Mouse (Mus musculus) erythroblast, embryonic 14.5 days (primary cell): ENCODE results near the gene Astn2. TPM values are rescaled to one million over a fixed set of nuclear protein-coding genes. Genes with fewer than 3 reads are reported as not detected.

ENCODE experiments used
- H3K27me3 ChIP-seq: 2 replicates; pipeline ENCODE4 v1.6.1; 2012; ENCODE audit warnings: inconsistent platforms; ENCODE audit not compliant: control insufficient read depth
- H3K36me3 ChIP-seq: 2 replicates; pipeline ENCODE4 v1.6.1; 2012; ENCODE audit warnings: mild to moderate bottlenecking, inconsistent platforms; ENCODE audit not compliant: control insufficient read depth
- H3K4me1 ChIP-seq: 2 replicates; pipeline ENCODE4 v1.6.1; 2012; ENCODE audit warnings: inconsistent platforms; ENCODE audit not compliant: control insufficient read depth
- H3K4me3 ChIP-seq: replicated peaks from 2 replicates; pipeline ENCODE3; 2012; ENCODE audit warnings: moderate library complexity, mild to moderate bottlenecking, inconsistent platforms
- H3K9me3 ChIP-seq: 2 replicates; pipeline ENCODE4 v1.6.1; 2012; ENCODE audit warnings: low read length, inconsistent platforms, mixed read lengths; ENCODE audit not compliant: control insufficient read depth
- GATA1 ChIP-seq: IDR thresholded peaks from 2 replicates; pipeline ENCODE4 v1.6.1; 2012; ENCODE audit warnings: low read length, inconsistent platforms, mixed read lengths
- TAL1 ChIP-seq: IDR thresholded peaks from 3 replicates; pipeline ENCODE4 v1.6.1; 2012; ENCODE audit warnings: low read length, inconsistent platforms, mixed read lengths
- polyA plus RNA-seq: library from polyadenylated mRNA; stranded (reverse); fragments of >175 nt; gene quantifications from 2 replicates; pipeline ENCODE4 v1.2.3, GENCODE M21; 2012

Gene Astn2
- polyA plus RNA-seq, 1 experiment: not detected

DNA sequence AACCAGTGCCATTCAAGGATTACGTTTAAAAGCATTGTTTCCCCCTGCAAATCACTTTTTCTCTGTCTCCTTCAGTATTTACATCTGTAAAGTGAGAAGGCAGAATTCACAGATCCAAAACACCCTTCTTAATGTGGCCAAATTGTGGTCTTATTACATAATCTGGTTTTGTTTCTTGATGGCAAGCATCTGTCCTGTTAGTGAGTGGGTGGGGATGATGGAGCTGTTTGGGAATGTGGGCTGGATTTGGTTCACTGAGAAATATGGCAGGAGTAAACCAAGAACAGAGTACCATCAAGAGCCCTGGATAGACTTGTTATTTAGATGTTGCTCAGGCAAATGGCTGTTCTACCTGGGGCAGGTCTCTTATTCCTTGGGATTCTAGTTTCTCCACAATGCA is 484.1 kb downstream of the Astn2 start:
- no peaks in the 10 kb centered on the region for H3K4me1 ChIP-seq
- no peaks in the 10 kb centered on the region for H3K27me3 ChIP-seq
- TF ChIP-seq GATA1: no peak
- no peak overlapping the region for H3K4me3 ChIP-seq
- H3K9me3 ChIP-seq: no peaks in the 10 kb centered on the region
- H3K36me3 ChIP-seq: no peaks in the 10 kb centered on the region

GRCm38 (mm10) chr4:65916027-65917008 is 488.1 kb downstream of the Astn2 start:
- H3K4me3 ChIP-seq: no peak overlapping the region
- H3K4me1 ChIP-seq: no peaks in the 10 kb centered on the region
- H3K9me3 ChIP-seq: peaks cover 4% of the 10 kb centered on the region; the same call in 1 of the 2 replicates
- no peaks in the 10 kb centered on the region for H3K36me3 ChIP-seq
- TF ChIP-seq TAL1: no peak
- TF ChIP-seq GATA1: no peak
- no peaks in the 10 kb centered on the region for H3K27me3 ChIP-seq

GRCm38 (mm10) chr4:65912247-65912942 is 492.0 kb downstream of the Astn2 start:
- Histone ChIP-seq H3K36me3 (no peaks in the 10 kb centered on the region), H3K27me3 (no peaks in the 10 kb centered on the region), H3K4me3 (no peak overlapping the region), H3K4me1 (no peaks in the 10 kb centered on the region), H3K9me3 (peaks cover 4% of the 10 kb centered on the region; the same call in 1 of the 2 replicates)
- TF ChIP-seq TAL1 (no peak), GATA1 (no peak)

DNA sequence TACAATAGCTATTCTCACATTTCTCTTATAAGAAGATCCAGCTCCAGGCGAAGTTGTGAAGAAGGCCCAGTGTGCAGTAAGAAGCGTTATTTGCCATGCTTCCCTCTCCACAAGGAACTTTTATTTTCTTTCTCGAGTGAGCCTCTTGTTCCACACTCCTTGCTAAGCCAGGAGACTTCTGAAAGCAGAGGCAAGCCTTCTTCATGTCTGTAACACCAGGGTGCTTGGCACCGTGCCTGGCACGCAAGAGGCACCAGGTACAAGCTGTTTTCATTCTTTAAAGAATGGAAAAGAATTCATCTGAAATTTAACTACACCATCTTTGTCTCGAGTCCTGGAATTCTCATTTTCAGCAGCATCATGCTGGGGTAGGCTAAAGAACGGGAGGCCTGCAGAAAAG is 496.8 kb downstream of the Astn2 start:
- Histone ChIP-seq H3K4me1 (no peaks in the 10 kb centered on the region), H3K36me3 (no peaks in the 10 kb centered on the region), H3K27me3 (no peaks in the 10 kb centered on the region), H3K4me3 (no peak overlapping the region), H3K9me3 (peaks cover 4% of the 10 kb centered on the region; the same call in 1 of the 2 replicates)
- no peak for TF ChIP-seq TAL1
- no peak for TF ChIP-seq GATA1

- Histone ChIP-seq H3K27me3 (no peaks in the 10 kb centered on the region), H3K4me1 (no peaks in the 10 kb centered on the region), H3K9me3 (no peaks in the 10 kb centered on the region), H3K4me3 (no peak overlapping the region), H3K36me3 (no peaks in the 10 kb centered on the region)
- TF ChIP-seq TAL1: no peak
- TF ChIP-seq GATA1: no peak
Measured at GRCm38 (mm10) chr4:65904963-65905362, 499.4 kb downstream of the Astn2 start.

DNA sequence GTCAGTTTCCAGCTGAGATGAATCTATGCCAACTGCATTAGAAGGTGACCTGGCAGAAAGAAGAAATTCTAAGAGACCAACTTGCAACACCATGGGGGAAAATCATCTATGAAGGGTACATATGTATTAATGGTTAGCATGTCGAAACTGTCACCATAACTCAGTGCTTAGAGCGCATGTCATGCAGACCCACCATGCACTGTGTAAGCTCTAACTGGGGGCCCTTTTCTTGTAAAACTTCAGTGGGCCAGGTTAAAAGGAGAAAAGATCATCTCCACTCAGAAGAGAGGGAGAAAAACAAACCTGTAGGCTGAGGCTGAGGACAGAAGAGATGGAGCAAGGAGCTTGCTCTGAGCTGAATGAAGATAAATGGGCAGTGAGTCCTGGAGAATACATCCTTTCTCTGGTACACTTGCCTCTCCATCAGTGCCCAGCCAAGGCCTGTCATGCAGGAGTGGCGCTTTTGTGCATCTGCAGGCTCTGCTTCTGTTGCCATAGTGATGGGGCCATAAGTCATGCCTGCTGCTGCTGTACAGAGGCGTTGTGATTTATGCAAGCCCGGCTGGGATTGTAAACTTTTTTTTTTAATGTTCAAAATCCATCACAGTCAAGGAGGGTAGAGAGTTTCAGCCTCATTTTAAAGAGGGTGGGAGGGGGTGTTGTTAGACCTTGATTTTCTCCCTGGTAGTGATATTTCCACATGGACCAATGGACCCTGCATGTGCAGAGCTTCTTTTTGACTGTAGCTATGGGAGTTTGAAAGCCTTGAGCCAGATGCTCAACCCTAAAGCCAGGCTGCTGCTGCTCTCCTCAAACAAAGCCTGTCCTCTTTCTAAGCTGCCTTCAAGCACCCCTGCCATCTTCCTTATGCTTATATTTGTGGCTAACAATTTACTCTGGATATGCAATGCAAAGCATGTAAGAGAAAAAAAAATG is 508.1 kb downstream of the Astn2 start:
- TF ChIP-seq GATA1 (no peak), TAL1 (no peak)
- Histone ChIP-seq H3K9me3 (peaks cover 10% of the 10 kb centered on the region), H3K4me3 (no peak overlapping the region), H3K27me3 (no peaks in the 10 kb centered on the region), H3K4me1 (no peaks in the 10 kb centered on the region), H3K36me3 (no peaks in the 10 kb centered on the region)

DNA sequence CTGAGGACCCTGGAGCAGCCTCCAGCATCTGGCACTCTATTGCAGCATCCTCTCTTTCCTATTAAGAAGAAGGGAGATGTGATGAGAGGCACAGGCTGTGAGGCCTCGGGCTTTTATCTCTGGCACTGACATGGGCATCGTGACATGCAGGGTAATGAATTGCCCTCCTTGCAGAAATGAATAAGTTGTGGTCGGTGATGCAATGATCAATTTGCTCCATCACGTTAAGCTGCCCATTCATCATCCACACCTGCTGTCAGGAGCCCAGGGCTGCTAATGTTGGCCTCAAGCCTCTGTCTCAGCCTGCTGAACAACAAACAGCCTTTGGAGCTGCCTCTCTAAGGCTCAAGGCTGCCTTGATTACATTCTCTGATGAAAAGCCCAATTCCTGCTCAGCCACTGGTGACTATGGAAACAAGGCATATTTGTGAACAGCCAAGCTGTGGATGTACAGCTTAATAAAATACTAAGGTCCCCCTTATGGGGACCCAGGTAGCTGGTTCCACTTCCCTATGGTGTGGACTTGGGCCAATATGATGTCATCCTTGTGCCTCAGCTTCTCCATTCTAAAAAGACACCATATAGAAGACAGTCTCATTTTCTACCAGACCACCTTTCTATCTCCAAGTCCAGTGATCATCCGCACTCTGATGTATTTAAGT is 515.9 kb downstream of the Astn2 start:
- TF ChIP-seq TAL1 (no peak), GATA1 (no peak)
- H3K4me1 ChIP-seq: no peaks in the 10 kb centered on the region

DNA sequence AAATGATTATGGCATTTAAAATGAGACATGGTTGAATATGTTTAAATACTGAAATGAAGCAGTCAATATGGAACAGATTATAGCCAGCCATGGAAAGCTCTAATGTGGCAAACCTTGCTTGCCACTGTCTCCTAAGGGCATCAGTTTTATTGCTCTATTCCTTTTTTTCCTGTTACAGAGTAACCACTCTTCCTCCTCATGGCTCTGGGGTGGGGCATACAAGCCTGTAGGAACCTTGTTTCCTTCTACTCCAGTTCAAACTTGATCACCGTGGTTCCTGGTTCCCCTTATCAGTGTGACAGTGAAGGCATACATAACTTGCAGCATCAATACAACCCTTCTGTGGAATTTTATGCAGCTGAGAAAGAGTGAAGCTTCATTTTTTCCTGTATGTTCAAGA is 517.5 kb downstream of the Astn2 start:
- Histone ChIP-seq H3K27me3 (no peaks in the 10 kb centered on the region), H3K36me3 (no peaks in the 10 kb centered on the region), H3K4me1 (no peaks in the 10 kb centered on the region), H3K4me3 (no peak overlapping the region), H3K9me3 (no peaks in the 10 kb centered on the region)
- TF ChIP-seq TAL1: no peak
- no peak for TF ChIP-seq GATA1

More for the DNA sequence above, 515.9 kb downstream of the Astn2 start:
- Histone ChIP-seq H3K9me3 (no peaks in the 10 kb centered on the region), H3K4me3 (no peak overlapping the region), H3K36me3 (no peaks in the 10 kb centered on the region), H3K27me3 (no peaks in the 10 kb centered on the region)
